In the genomic region with DNA sequence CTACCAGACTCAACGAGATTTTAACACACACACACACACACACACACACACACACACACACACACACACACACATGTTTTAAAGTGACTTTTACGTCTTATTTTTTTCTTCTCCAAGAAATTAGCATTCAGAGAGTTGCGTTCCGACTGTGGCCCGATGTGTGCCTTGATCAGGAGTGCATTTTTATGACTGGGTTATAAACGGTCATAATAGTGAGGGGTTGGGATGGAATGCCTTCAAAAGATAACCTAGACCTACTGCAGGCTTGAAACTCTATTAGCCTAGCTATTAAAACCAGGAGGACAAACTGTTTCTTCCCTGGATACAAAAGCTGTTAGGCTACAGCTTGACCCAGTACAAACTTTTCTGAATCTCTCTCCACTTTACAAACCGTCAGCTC, we compare ENCODE assay signal across 29 mouse cellular contexts.
DNase-seq lines count a peak whose midpoint lies in the region; ATAC-seq and TF ChIP-seq lines count a peak whose summit lies in the region.
"Had no signal": no experiment of that assay in that cellular context is flagged by ENCODE, and none has a peak within 500 bp of the region (broad histone marks: within the 10 kb centered on the region; RNA-seq: fewer than 3 reads in every experiment).

No protein-coding gene starts in this region.

- no peaks in the 10 kb centered on the region for H3K9me3 ChIP-seq in intestine, embryonic 16.5 days (ENCODE audit: control insufficient read depth, low read length)
- H3K9me3 ChIP-seq: embryonic facial prominence, embryonic 13.5 days; embryonic facial prominence, embryonic 15.5 days; forebrain, embryonic 10.5 days; forebrain, embryonic 12.5 days; G1E had no signal

- H3K9ac ChIP-seq in intestine, embryonic 16.5 days (ENCODE audit: low read depth, low read length) = no peak overlapping the region
- H3K9ac ChIP-seq: embryonic facial prominence, embryonic 13.5 days; embryonic facial prominence, embryonic 15.5 days; forebrain, embryonic 12.5 days had no signal

- H3K27me3 ChIP-seq in intestine, embryonic 16.5 days (replicated peaks; ENCODE audit: control insufficient read depth, insufficient read depth, low read length) = no peaks in the 10 kb centered on the region
- H3K27me3 ChIP-seq: CH12.LX; embryonic facial prominence, embryonic 13.5 days; embryonic facial prominence, embryonic 15.5 days; forebrain, embryonic 12.5 days; Patski had no signal

- no peak for TF ChIP-seq CTCF in gastrocnemius, adult 2 months (IDR thresholded peaks at IDR 0.05)
- no peak for TF ChIP-seq CTCF in layer of hippocampus, adult 2 months (conservative IDR thresholded peaks at IDR 0.05)

- DNase-seq in gastrocnemius, adult 2 months = no peak
- no peak for DNase-seq in gastrocnemius, adult 18-20 months (ENCODE audit: low spot score)
- DNase-seq in layer of hippocampus, adult 2 months (ENCODE audit: low spot score in 2 of 2) = no peak
- no peak for DNase-seq in layer of hippocampus, postnatal 25 days (ENCODE audit: extremely low spot score in 1 of 2, low spot score in 1 of 2)
- DNase-seq in embryo, embryonic 10 days (ENCODE audit: low spot score) = no peak
- DNase-seq in adrenal gland, postnatal 36 days = no peak
- DNase-seq: adrenal gland, adult 8-10 months; adrenal gland, postnatal 14 days; B cell, adult 2 months; cerebellum, adult 18-20 months; cerebellum, adult 8-10 months; cerebellum, adult 9-11 months; cerebellum, postnatal 14 days; cerebellum, postnatal 36 days; embryo, embryonic 11 days had no signal

- peak overlapping the region; percentile 82 for H3K27ac ChIP-seq in gastrocnemius, adult 2 months
- peak overlapping the region; percentile 88 for H3K27ac ChIP-seq in layer of hippocampus, adult 2 months
- H3K27ac ChIP-seq in brown adipose tissue, adult 24 weeks (replicated peaks; ENCODE audit: low read depth, low read length) = peak overlapping the region; percentile 44
- H3K27ac ChIP-seq in intestine, embryonic 16.5 days (ENCODE audit: low read length) = no peak overlapping the region
- H3K27ac ChIP-seq: embryonic facial prominence, embryonic 13.5 days; embryonic facial prominence, embryonic 15.5 days; forebrain, embryonic 10.5 days; forebrain, embryonic 12.5 days had no signal

- H3K4me3 ChIP-seq in gastrocnemius, adult 2 months = no peak overlapping the region
- H3K4me3 ChIP-seq in layer of hippocampus, adult 2 months = no peak overlapping the region
- no peak overlapping the region for H3K4me3 ChIP-seq in brown adipose tissue, adult 24 weeks (ENCODE audit: insufficient read depth, low read depth, low read length)
- no peak overlapping the region for H3K4me3 ChIP-seq in intestine, embryonic 16.5 days (ENCODE audit: low read length)
- H3K4me3 ChIP-seq: embryonic facial prominence, embryonic 13.5 days; embryonic facial prominence, embryonic 15.5 days; erythroblast, embryonic 14.5 days; forebrain, embryonic 10.5 days; forebrain, embryonic 12.5 days had no signal

- peaks cover 24% of the 10 kb centered on the region for H3K4me1 ChIP-seq in brown adipose tissue, adult 24 weeks (ENCODE audit: control insufficient read depth, insufficient read depth, insufficient read length, low read length)
- no peaks in the 10 kb centered on the region for H3K4me1 ChIP-seq in intestine, embryonic 16.5 days (ENCODE audit: control insufficient read depth, insufficient read depth, low read length)
- H3K4me1 ChIP-seq: forebrain, embryonic 10.5 days had no signal

- ATAC-seq in intestine, embryonic 16.5 days = 0 out of 2 replicates have a peak, but pooled peaks have one; percentile 62
- ATAC-seq: activated CD4-positive, CD25-positive, alpha-beta regulatory T cell, adult 4 months; CD4-positive, CD25-positive, alpha-beta regulatory T cell, adult 4 months; forebrain, embryonic 14.5 days; forebrain, embryonic 16.5 days; Patski had no signal

- intact Hi-C loops in gastrocnemius, adult 2 months (cut with DNase I) = loop anchor here (5.0 kb wide), 1 partner anchor 40 kb away; no protein-coding TSS in a partner anchor

- 51% methylated on average over 7 of the region's 7 CpGs for WGBS in intestine, embryonic 16.5 days

- no peak overlapping the region for H3K4me2 ChIP-seq in intestine, embryonic 16.5 days (ENCODE audit: low read depth, low read length)
- H3K4me2 ChIP-seq: embryonic facial prominence, embryonic 13.5 days; embryonic facial prominence, embryonic 15.5 days; forebrain, embryonic 12.5 days had no signal

- H3K36me3 ChIP-seq in intestine, embryonic 16.5 days (ENCODE audit: control insufficient read depth, insufficient read depth, low read length) = no peaks in the 10 kb centered on the region
- H3K36me3 ChIP-seq: embryonic facial prominence, embryonic 13.5 days; embryonic facial prominence, embryonic 15.5 days; forebrain, embryonic 10.5 days; forebrain, embryonic 12.5 days; G1E had no signal
